Mouse (Mus musculus) lung, embryonic 16.5 days (tissue): ENCODE data around the gene Mrgprb2. TPM values are rescaled to one million over a fixed set of nuclear protein-coding genes. Genes with fewer than 3 reads are reported as not detected.

Source experiments
- ATAC-seq: fragments of 200-750 bp; cut with Nextera tagmentation; 2 replicates; pipeline ENCODE4 v1.8.0; 2017; ENCODE audit warnings: low read depth, mild to moderate bottlenecking, moderate library complexity
- H3K27ac ChIP-seq: fragments of 300-500 bp; sonication (generic); 2 replicates; pipeline ENCODE4 v1.5.1; 2014; ENCODE audit warnings: mild to moderate bottlenecking, control low read depth, low read length
- H3K27me3 ChIP-seq: fragments of 300-500 bp; sonication (generic); 2 replicates; pipeline ENCODE4 v1.6.1; 2014; ENCODE audit warnings: low read depth, low read length, mixed read lengths; ENCODE audit not compliant: control insufficient read depth, insufficient read depth
- H3K36me3 ChIP-seq: fragments of 300-500 bp; sonication (generic); 2 replicates; pipeline ENCODE4 v1.6.1; 2014; ENCODE audit warnings: low read length; ENCODE audit not compliant: control insufficient read depth, insufficient read depth
- H3K4me1 ChIP-seq: fragments of 300-500 bp; sonication (generic); replicated peaks from 2 replicates; pipeline ENCODE4 v1.6.1; 2014; ENCODE audit warnings: low read length, mixed read lengths; ENCODE audit not compliant: control insufficient read depth, insufficient read depth
- H3K4me2 ChIP-seq: fragments of 300-500 bp; sonication (generic); 2 replicates; pipeline ENCODE4 v1.6.1; 2014; ENCODE audit warnings: low read depth, low read length, control low read depth
- H3K4me3 ChIP-seq: fragments of 300-500 bp; sonication (generic); 2 replicates; pipeline ENCODE4 v1.5.1; 2014; ENCODE audit warnings: mild to moderate bottlenecking, low read length, control low read depth
- H3K9ac ChIP-seq: fragments of 300-500 bp; sonication (generic); 2 replicates; pipeline ENCODE4 v1.6.1; 2014; ENCODE audit warnings: low read length, control low read depth
- H3K9me3 ChIP-seq: fragments of 300-500 bp; sonication (generic); 2 replicates; pipeline ENCODE4 v1.6.1; 2016; ENCODE audit warnings: low read length; ENCODE audit not compliant: control insufficient read depth
- polyA plus RNA-seq: library from polyadenylated mRNA; unstranded; fragments of >200 nt; fragmentation: Nextera tagmentation; extraction: Ambion mirVana; gene quantifications from 2 replicates; pipeline ENCODE4 v1.2.1, GENCODE M21; 2015

Mrgprb2 gene
- polyA plus RNA-seq: not detected in 2 replicates

DNA sequence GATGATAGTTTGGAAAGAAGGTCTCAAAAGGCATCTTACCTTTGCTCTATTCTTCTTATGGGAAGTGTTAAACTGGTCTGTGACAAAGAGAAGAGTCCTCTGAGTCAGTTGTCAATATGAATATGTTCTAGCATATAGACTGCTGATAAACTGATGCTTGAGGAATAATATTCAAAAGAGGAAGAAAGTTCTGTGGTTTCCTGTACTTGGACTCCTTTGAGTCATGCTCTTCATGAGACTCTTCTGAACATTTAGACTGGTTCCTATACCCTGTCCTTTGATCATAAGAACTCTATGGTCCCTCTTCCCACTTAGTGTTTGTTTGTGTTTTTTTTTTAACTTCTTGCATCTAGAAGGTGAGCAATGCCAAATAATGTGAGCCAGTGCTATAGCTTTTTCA lies at the start of gene Mrgprb2:
Gene Mrgprb2 (minus strand): TSS at position 101 of the 400 bp plus-strand sequence.
- no peak within 1 kb of the TSS for H3K27ac ChIP-seq
- H3K9ac ChIP-seq: no peak within 1 kb of the TSS
- H3K4me1 ChIP-seq: no peaks in the 10 kb centered on the region
- no peak for ATAC-seq
- H3K27me3 ChIP-seq: no peaks in the 10 kb centered on the region
- H3K9me3 ChIP-seq: no peaks in the 10 kb centered on the region
- H3K4me3 ChIP-seq: no peak within 1 kb of the TSS
- H3K4me2 ChIP-seq: no peak within 1 kb of the TSS
- no peaks in the 10 kb centered on the region for H3K36me3 ChIP-seq

Other genes with a start within 250 kb of the Mrgprb2 start
- gene Mrgprb8, start 169.6 kb downstream of the Mrgprb2 start, polyA plus RNA-seq: not detected in 2 replicates
- not detected in 2 replicates for gene Mrgprb1, start 101.7 kb downstream of the Mrgprb2 start, polyA plus RNA-seq
- 0.05 TPM in 1 of 2 replicates, not detected in the other for gene Mrgprx2, start 58.8 kb downstream of the Mrgprb2 start, polyA plus RNA-seq
- gene Mrgprb3, start 85.7 kb upstream of the Mrgprb2 start, polyA plus RNA-seq: not detected in 2 replicates
- 25.1 and 27.2 TPM in 2 replicates for gene Zdhhc13, start 230.9 kb upstream of the Mrgprb2 start, polyA plus RNA-seq